Mouse (Mus musculus): ENCODE data around the gene Muc1.

The Muc1 gene

GRCm38 (mm10) chr3:89270891-89271290 is 42.0 kb downstream of the Muc1 start:
- DNase-seq (ENCODE audit: low spot score) = no peak

DNA sequence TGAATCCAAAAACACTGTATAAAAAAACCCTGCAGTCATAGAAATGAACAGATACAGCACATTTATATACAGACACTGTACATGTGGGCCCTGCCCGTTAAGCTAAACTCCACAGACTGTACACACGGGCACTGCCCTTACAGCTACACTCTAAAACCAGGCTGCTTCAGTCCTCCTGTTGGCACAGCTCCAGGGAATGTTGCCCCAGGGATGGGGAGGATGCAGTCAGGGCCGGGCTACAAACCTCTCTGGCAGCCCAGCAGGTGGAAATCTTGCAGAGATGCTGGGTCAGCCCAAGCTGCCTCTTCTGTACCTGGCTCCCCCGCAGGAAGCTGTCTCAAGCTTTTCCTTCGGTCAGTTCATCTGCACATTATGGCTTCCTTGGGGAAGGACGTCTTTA is 42.9 kb downstream of the Muc1 start:
- DNase-seq (ENCODE audit: low spot score) = no peak

DNA sequence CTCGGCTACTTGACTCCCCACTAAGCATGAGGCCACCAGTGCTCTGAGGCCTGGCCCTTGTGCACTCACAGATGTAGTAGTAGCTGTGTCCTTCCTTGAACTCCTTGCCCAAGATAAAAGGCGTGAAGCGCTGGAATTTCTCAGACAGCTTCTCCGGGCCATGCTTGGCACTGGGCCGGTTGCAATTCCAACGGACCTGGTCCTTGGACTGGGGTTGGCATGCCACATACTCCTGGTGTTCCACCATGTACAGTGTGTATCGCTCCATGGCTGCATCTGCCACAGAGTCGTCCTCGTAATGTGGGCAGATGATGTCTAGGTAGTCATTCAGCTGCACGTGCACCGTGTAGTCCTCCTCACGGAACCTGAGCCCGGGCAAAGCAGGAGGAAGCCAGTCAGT is 47.2 kb downstream of the Muc1 start:
- DNase-seq (ENCODE audit: low spot score) = no peak

- no peak for DNase-seq (ENCODE audit: low spot score)
Observed at GRCm38 (mm10) chr3:89277281-89278021, 48.6 kb downstream of the Muc1 start.

- DNase-seq (ENCODE audit: low spot score) = no peak
Observed at GRCm38 (mm10) chr3:89278107-89278506, 49.2 kb downstream of the Muc1 start.

GRCm38 (mm10) chr3:89278643-89279042 is 49.8 kb downstream of the Muc1 start:
- DNase-seq (ENCODE audit: low spot score) = no peak

- no peak for DNase-seq (ENCODE audit: low spot score)
Observed at GRCm38 (mm10) chr3:89279153-89279890, 50.5 kb downstream of the Muc1 start.

DNA sequence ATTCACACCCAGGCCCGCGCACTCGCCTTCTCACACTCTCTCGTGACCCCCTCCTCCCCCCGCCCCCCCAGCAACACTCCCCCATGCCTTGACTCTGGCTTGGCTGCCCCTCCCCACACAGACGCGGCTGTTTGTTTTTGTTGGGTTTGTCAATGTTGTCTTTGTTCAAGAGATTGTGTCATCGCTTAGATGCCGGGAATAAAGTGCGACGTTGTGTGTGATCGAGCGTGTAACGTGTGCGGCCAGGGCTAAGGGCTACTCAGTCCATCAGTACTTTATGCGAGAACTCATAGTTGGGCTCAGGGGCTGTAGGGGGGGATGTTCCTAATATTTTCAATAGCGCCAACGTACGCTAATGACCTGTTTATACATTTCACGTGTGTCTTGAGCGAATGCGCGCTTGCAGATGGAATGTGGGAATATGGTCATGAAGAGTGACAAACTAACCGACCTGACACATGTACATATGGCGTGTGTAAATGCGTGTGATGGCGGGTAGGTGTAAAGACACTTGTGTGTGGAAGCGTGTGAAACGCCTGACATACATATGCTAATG is 51.3 kb downstream of the Muc1 start:
- no peak for DNase-seq (ENCODE audit: low spot score)

DNA sequence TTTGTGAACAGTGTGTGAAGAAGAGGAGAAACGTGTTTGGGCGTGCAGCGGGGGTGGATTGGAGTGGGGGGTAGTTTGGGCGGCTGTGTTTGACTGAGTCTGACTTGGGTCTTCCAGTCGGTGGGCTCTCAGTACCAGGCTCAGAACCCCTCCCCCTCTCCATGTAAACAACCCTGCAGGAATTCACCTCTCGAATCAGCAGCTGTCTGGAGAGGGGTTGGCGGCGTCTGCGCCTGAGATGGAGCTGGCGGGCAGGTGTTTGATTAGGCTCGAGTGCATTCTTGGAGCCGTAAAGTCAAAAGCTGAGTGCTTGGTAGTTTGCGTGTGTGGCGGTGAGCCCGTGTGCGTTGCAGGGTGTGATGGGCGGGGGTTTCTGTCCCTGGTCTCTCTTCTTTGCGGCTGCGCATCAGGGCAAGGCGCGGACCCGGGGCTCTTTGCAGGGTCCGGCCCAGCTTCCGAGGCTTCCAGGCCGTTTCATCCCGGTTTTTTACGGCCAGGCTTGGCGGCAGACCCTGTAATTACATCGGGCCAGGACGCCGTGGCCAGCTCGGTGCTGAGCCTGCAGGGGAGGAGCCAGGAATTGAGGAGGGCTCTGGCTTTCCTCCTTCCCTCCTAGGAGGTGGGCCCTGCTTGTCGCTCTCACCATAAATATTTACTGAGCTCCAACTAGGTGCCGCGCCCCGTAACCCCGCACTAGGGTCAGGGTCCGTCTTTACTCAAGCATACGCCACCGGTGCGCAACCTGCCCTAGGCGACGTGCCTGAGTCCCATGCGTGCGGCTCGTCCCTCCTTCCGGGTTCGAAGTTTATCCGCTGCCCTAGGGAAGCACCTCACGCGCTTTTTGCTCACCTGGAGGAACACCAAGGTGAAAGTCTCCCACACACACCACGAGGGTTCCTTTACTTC is 52.0 kb downstream of the Muc1 start, which contains the start of gene Efna1:
Gene Efna1 (minus strand): TSS at position 537 of the 906 bp plus-strand sequence.
- no peak for DNase-seq (ENCODE audit: low spot score)

GRCm38 (mm10) chr3:89281579-89282290 is 52.9 kb downstream of the Muc1 start:
- no peak for DNase-seq (ENCODE audit: low spot score)

DNA sequence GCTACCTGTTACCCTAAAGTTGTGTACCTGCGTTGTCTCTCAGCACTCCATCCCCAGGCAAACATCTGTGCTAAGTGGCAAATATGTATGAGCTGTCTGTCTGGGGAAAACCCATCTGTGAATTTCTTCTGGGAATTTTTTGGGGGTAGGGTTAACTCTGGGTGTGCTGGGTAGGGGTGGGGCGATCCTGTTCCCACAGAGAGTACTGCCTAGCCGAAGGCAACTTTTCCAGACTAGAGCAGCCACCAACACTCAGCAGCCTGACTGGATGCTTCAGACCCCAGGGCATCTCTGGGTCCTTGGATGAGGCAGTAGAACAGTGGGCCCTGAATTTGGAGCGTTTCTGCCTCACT is 53.4 kb downstream of the Muc1 start:
- DNase-seq (ENCODE audit: low spot score) = no peak

Measured in layer of hippocampus, adult 9-10 months (tissue).